Mouse (Mus musculus) stomach, postnatal 0 days (tissue): Measurements from ENCODE around the gene Fam193a. TPM values are rescaled to one million over a fixed set of nuclear protein-coding genes. Genes with fewer than 3 reads are reported as not detected.

Experiments
- ATAC-seq: fragments of 200-750 bp; cut with Nextera tagmentation; 2 replicates; pipeline ENCODE4 v1.8.0; 2017; ENCODE audit not compliant: low FRiP score, low TSS enrichment
- DNase-seq: peaks from one replicate; pipeline ENCODE4 v3.0.0-alpha.2; 2016; ENCODE audit warnings: low spot score
- H3K27ac ChIP-seq: fragments of 300-500 bp; sonication (generic); replicated peaks from 2 replicates; pipeline ENCODE4 v1.5.1; 2014; ENCODE audit warnings: mild to moderate bottlenecking, control low read depth
- H3K27me3 ChIP-seq: fragments of 300-500 bp; sonication (generic); 2 replicates; pipeline ENCODE4 v1.6.1; 2014; ENCODE audit warnings: low read length; ENCODE audit not compliant: control insufficient read depth, insufficient read depth
- H3K36me3 ChIP-seq: fragments of 300-500 bp; sonication (generic); 2 replicates; pipeline ENCODE4 v1.6.1; 2014; ENCODE audit warnings: low read length, mixed read lengths; ENCODE audit not compliant: control insufficient read depth, insufficient read depth
- H3K4me1 ChIP-seq: fragments of 300-500 bp; sonication (generic); replicated peaks from 2 replicates; pipeline ENCODE4 v1.6.1; 2014; ENCODE audit warnings: antibody characterized with exemption; ENCODE audit not compliant: control insufficient read depth, insufficient read depth
- H3K4me2 ChIP-seq: fragments of 300-500 bp; sonication (generic); replicated peaks from 2 replicates; pipeline ENCODE4 v1.6.1; 2014; ENCODE audit warnings: low read depth, mild to moderate bottlenecking, control low read depth, moderate library complexity
- H3K4me3 ChIP-seq: fragments of 300-500 bp; sonication (generic); 2 replicates; pipeline ENCODE4 v1.5.1; 2014; ENCODE audit warnings: low read depth, low read length, control low read depth
- H3K9ac ChIP-seq: fragments of 300-500 bp; sonication (generic); 2 replicates; pipeline ENCODE4 v1.6.1; 2014; ENCODE audit warnings: mild to moderate bottlenecking, low read length, control low read depth, mixed read lengths
- H3K9me3 ChIP-seq: fragments of 300-500 bp; sonication (generic); 2 replicates; pipeline ENCODE4 v1.6.1; 2016; ENCODE audit warnings: low read length; ENCODE audit not compliant: control insufficient read depth
- CTCF ChIP-seq: IDR thresholded peaks from 2 replicates; pipeline ENCODE4 v1.5.1; 2016; ENCODE audit warnings: antibody characterized with exemption, low read depth, mild to moderate bottlenecking, moderate library complexity
- EP300 ChIP-seq: optimal IDR thresholded peaks from 2 replicates; pipeline ENCODE3; 2016; ENCODE audit warnings: antibody characterized with exemption
- WGBS: fragments of 180-500 bp; shearing (Covaris S2); extraction: QIAGEN DNeasy Blood & Tissue Kit; methylation state at CpG from one replicate; pipeline ENCODE4 v1.1.7; 2014; 5-methylcytosine and 5-hydroxymethylcytosine counted together
- polyA plus RNA-seq: library from polyadenylated mRNA; unstranded; fragments of >200 nt; fragmentation: Nextera tagmentation; extraction: Ambion mirVana; gene quantifications from 2 replicates; pipeline ENCODE4 v1.2.1, GENCODE M21; 2015

Fam193a gene
- polyA plus RNA-seq, 1 experiment from 2014 or later: 3.5 TPM

DNA sequence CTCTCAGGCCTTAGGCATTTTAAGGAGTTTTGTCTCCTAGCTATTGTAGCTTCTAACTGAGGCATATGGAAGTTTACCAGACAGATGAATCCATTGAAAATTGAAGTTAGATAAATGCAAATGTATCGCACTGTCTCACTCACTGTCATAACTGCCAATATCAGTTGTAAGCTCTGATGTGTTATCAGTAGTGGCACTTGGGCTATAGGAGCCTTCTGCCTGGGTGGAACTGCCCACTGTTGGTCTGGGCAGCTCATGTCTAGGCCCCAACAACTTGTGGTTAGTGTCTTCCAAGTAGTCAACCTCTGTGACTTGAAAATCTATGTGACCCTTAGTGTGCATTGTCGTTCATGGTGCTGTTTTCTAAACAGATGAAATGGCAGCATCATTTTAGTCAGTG is 72.1 kb downstream of the Fam193a start:
- no peaks in the 10 kb centered on the region for H3K4me1 ChIP-seq
- no peak overlapping the region for H3K4me3 ChIP-seq
- TF ChIP-seq EP300 (no peak), CTCF (no peak)
- H3K9me3 ChIP-seq: no peaks in the 10 kb centered on the region
- no peak overlapping the region for H3K27ac ChIP-seq
- H3K27me3 ChIP-seq: no peaks in the 10 kb centered on the region
- no peak for DNase-seq
- H3K4me2 ChIP-seq: no peak overlapping the region
- no peak overlapping the region for H3K9ac ChIP-seq
- ATAC-seq: no peak
- 95% methylated on average over 2 of the region's 2 CpGs for WGBS
- H3K36me3 ChIP-seq: peaks cover 19% of the 10 kb centered on the region

GRCm38 (mm10) chr5:34446207-34446606 is 76.5 kb downstream of the Fam193a start:
- Histone ChIP-seq H3K4me1 (no peaks in the 10 kb centered on the region), H3K27me3 (no peaks in the 10 kb centered on the region), H3K4me2 (no peak overlapping the region), H3K36me3 (peaks cover 14% of the 10 kb centered on the region), H3K27ac (no peak overlapping the region), H3K9me3 (no peaks in the 10 kb centered on the region), H3K4me3 (no peak overlapping the region), H3K9ac (no peak overlapping the region)
- DNase-seq (no peak), ATAC-seq (no peak)
- 79% methylated on average over 9 of the region's 9 CpGs for WGBS
- TF ChIP-seq CTCF: no peak
- no peak for TF ChIP-seq EP300

- H3K4me2 ChIP-seq: no peak overlapping the region
- TF ChIP-seq EP300: no peak
- TF ChIP-seq CTCF: no peak
- no peak overlapping the region for H3K27ac ChIP-seq
- no peaks in the 10 kb centered on the region for H3K27me3 ChIP-seq
- no peaks in the 10 kb centered on the region for H3K4me1 ChIP-seq
- DNase-seq: no peak
- H3K9ac ChIP-seq: no peak overlapping the region
- H3K36me3 ChIP-seq: peaks cover 35% of the 10 kb centered on the region
- 87% methylated on average over 1 of the region's 1 CpGs for WGBS
- no peaks in the 10 kb centered on the region for H3K9me3 ChIP-seq
- no peak for ATAC-seq
- no peak overlapping the region for H3K4me3 ChIP-seq
Observed at GRCm38 (mm10) chr5:34458994-34459393, 89.3 kb downstream of the Fam193a start.

- 98% methylated on average over 4 of the region's 4 CpGs for WGBS
Observed at GRCm38 (mm10) chr5:34461294-34461693, 91.6 kb downstream of the Fam193a start.

DNA sequence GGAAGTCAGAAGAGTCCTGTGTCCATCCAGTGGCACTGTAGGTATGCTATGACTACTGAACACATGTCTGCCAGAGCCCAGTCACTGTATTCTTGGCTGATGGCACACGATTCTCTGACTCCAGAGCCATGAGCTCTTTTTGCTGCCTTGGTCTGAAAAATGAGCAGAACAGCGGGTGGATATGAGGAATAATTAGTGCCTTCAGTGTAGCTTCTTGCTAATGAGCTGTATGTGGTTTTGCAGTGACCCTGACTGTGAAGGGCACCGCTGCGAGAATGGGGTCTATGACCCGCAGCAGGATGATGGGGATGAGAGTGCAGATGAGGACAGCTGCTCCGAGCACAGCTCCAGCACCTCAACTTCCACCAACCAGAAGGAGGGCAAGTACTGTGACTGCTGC is 92.1 kb downstream of the Fam193a start:
- Histone ChIP-seq H3K9ac (no peak overlapping the region), H3K36me3 (peaks cover 54% of the 10 kb centered on the region), H3K4me2 (no peak overlapping the region), H3K27me3 (no peaks in the 10 kb centered on the region), H3K9me3 (no peaks in the 10 kb centered on the region), H3K27ac (no peak overlapping the region), H3K4me1 (no peaks in the 10 kb centered on the region), H3K4me3 (no peak overlapping the region)
- DNase-seq (no peak), ATAC-seq (no peak)
- TF ChIP-seq EP300: no peak
- no peak for TF ChIP-seq CTCF
- WGBS: 97% methylated on average over 6 of the region's 6 CpGs

More at GRCm38 (mm10) chr5:34461294-34461693, 91.6 kb downstream of the Fam193a start:
- no peak for ATAC-seq
- TF ChIP-seq EP300: no peak
- no peak for TF ChIP-seq CTCF
- H3K4me1 ChIP-seq: no peaks in the 10 kb centered on the region
- H3K4me2 ChIP-seq: no peak overlapping the region
- peaks cover 52% of the 10 kb centered on the region for H3K36me3 ChIP-seq
- no peak for DNase-seq
- H3K27me3 ChIP-seq: no peaks in the 10 kb centered on the region
- H3K27ac ChIP-seq: no peak overlapping the region
- H3K9ac ChIP-seq: no peak overlapping the region
- no peak overlapping the region for H3K4me3 ChIP-seq
- H3K9me3 ChIP-seq: no peaks in the 10 kb centered on the region

GRCm38 (mm10) chr5:34466079-34466478 is 96.3 kb downstream of the Fam193a start:
- Histone ChIP-seq H3K4me3 (no peak overlapping the region), H3K9ac (no peak overlapping the region), H3K36me3 (peaks cover 34% of the 10 kb centered on the region), H3K27ac (no peak overlapping the region), H3K27me3 (no peaks in the 10 kb centered on the region), H3K4me2 (no peak overlapping the region), H3K4me1 (no peaks in the 10 kb centered on the region), H3K9me3 (no peaks in the 10 kb centered on the region)
- DNase-seq: no peak
- TF ChIP-seq EP300 (no peak), CTCF (no peak)
- ATAC-seq: no peak
- WGBS: 93% methylated on average over 1 of the region's 1 CpGs
